Mouse (Mus musculus) midbrain, postnatal 0 days (tissue): ENCODE results near the gene Olfr175-ps1. TPM values are rescaled to one million over a fixed set of nuclear protein-coding genes. Genes with fewer than 3 reads are reported as not detected.

Source experiments
- ATAC-seq: fragments of 200-750 bp; cut with Nextera tagmentation; 2 replicates; pipeline ENCODE4 v1.8.0; 2017; ENCODE audit warnings: moderate number of reproducible peaks, mild to moderate bottlenecking, moderate TSS enrichment, moderate library complexity; ENCODE audit not compliant: low FRiP score
- DNase-seq: peaks from one replicate; pipeline ENCODE4 v3.0.0-alpha.2; 2015; ENCODE audit warnings: low spot score
- H3K27ac ChIP-seq: fragments of 300-500 bp; sonication (generic); 2 replicates; pipeline ENCODE4 v1.5.1; 2014; ENCODE audit warnings: low read depth, mild to moderate bottlenecking, low read length, mixed read lengths
- H3K27me3 ChIP-seq: fragments of 300-500 bp; sonication (generic); 2 replicates; pipeline ENCODE4 v1.6.1; 2014; ENCODE audit warnings: low read length, control low read depth, mixed read lengths; ENCODE audit not compliant: insufficient read depth
- H3K36me3 ChIP-seq: fragments of 300-500 bp; sonication (generic); 2 replicates; pipeline ENCODE4 v1.6.1; 2014; ENCODE audit warnings: low read length, control low read depth, mixed read lengths; ENCODE audit not compliant: insufficient read depth
- H3K4me1 ChIP-seq: fragments of 300-500 bp; sonication (generic); 2 replicates; pipeline ENCODE4 v1.6.1; 2014; ENCODE audit warnings: mild to moderate bottlenecking, control low read depth, antibody characterized with exemption, low read length, mixed read lengths; ENCODE audit not compliant: insufficient read depth
- H3K4me2 ChIP-seq: fragments of 300-500 bp; sonication (generic); 2 replicates; pipeline ENCODE4 v1.6.1; 2014; ENCODE audit warnings: low read depth, mild to moderate bottlenecking, low read length, mixed read lengths; ENCODE audit not compliant: poor library complexity, severe bottlenecking
- H3K4me3 ChIP-seq: fragments of 300-500 bp; sonication (generic); 2 replicates; pipeline ENCODE4 v1.5.1; 2014; ENCODE audit warnings: low read depth, mild to moderate bottlenecking, low read length, moderate library complexity
- H3K9ac ChIP-seq: fragments of 300-500 bp; sonication (generic); replicated peaks from 2 replicates; pipeline ENCODE4 v1.6.1; 2014; ENCODE audit warnings: mild to moderate bottlenecking, low read length, moderate library complexity, mixed read lengths; ENCODE audit not compliant: poor library complexity, severe bottlenecking
- H3K9me3 ChIP-seq: fragments of 300-500 bp; sonication (generic); 2 replicates; pipeline ENCODE4 v1.6.1; 2016; ENCODE audit warnings: low read length, control low read depth
- CTCF ChIP-seq: IDR thresholded peaks from 2 replicates; pipeline ENCODE4 v1.5.1; 2016; ENCODE audit warnings: antibody characterized with exemption, mild to moderate bottlenecking
- WGBS: fragments of 180-500 bp; shearing (Covaris S2); extraction: QIAGEN DNeasy Blood & Tissue Kit; methylation state at CpG from one replicate; pipeline ENCODE4 v1.1.7; 2014; 5-methylcytosine and 5-hydroxymethylcytosine counted together
- polyA plus RNA-seq: library from polyadenylated mRNA; unstranded; fragments of >200 nt; fragmentation: Nextera tagmentation; extraction: Ambion mirVana; gene quantifications from 2 replicates; pipeline ENCODE4 v1.2.1, GENCODE M21; 2015
- total RNA-seq: library from RNA; depleted of rRNA; stranded (reverse); fragments of >200 nt; gene quantifications from 2 replicates; pipeline ENCODE4 v1.2.3, GENCODE M21; 2014; rRNA removed

Gene Olfr175-ps1
- total RNA-seq: not detected in 2 replicates
- polyA plus RNA-seq: not detected in 2 replicates

DNA sequence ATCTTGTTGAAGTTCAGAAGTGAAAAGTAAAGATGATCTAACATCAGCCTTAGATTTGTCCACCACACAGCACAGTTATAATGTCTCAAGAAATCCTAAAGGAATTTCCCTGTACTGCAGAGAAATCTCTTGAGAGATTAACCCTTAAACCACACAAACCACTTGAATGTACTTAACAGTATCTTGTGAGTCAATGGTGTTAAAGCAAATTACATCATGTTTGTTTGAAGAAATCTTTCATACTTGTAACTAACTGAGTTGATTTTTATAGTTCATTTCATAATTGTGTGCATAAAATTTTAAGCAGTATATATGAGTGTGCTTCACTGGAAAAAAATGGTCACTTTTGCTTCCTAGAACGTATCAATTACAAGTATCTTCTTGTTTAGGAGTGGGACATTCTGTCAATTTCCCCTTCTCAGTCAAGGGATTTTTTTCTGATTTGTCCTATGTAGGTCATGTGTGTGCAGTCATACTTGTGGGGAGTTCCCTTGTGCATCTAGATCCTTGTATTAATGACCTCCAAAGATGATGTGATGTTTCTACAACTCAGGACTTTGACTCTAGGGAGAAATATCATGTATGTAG is at the start of gene Olfr175-ps1:
Olfr175-ps1 (minus strand) TSS at position 51 of the 588 bp plus-strand sequence.
- ATAC-seq: no peak
- Histone ChIP-seq H3K9ac (no peak within 1 kb of the TSS), H3K4me2 (no peak within 1 kb of the TSS), H3K36me3 (no peaks in the 10 kb centered on the region), H3K27ac (no peak within 1 kb of the TSS), H3K27me3 (no peaks in the 10 kb centered on the region), H3K9me3 (no peaks in the 10 kb centered on the region), H3K4me3 (no peak within 1 kb of the TSS), H3K4me1 (no peaks in the 10 kb centered on the region)
- no peak for DNase-seq
- WGBS: 82% methylated on average over 1 of the region's 1 CpGs
- no peak for TF ChIP-seq CTCF

DNA sequence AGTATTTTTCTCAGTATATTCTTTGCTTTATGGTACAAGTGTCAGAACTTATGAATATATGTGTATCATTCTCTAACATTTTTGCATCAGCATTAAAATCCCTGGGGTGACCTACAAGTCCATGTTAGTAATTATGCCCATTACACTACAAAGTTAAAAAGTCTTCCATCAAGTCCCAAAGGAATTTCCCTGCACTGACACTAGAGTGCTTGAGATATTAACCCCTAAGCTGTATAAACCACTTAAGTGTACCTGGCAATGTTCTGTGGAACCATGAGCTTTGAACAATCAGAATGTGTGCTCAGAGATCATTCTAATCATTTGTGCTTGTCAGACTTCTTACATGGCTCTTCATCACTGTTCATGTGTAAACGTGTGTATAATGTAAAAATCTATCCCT is 48.1 kb upstream of the Olfr175-ps1 start, which contains the start of gene Olfr177:
Olfr177 (minus strand) TSS at position 101 of the 400 bp plus-strand sequence.
- H3K27ac ChIP-seq: no peak within 1 kb of the TSS
- no peak within 1 kb of the TSS for H3K4me3 ChIP-seq
- H3K9ac ChIP-seq: no peak within 1 kb of the TSS
- H3K4me1 ChIP-seq: no peaks in the 10 kb centered on the region
- H3K4me2 ChIP-seq: no peak within 1 kb of the TSS
- H3K36me3 ChIP-seq: no peaks in the 10 kb centered on the region
- no peaks in the 10 kb centered on the region for H3K9me3 ChIP-seq
- no peak for DNase-seq
- no peak for TF ChIP-seq CTCF
- no peak for ATAC-seq
- H3K27me3 ChIP-seq: no peaks in the 10 kb centered on the region
- whole genome bisulfite sequencing: 64% methylated on average over 1 of the region's 1 CpGs

DNA sequence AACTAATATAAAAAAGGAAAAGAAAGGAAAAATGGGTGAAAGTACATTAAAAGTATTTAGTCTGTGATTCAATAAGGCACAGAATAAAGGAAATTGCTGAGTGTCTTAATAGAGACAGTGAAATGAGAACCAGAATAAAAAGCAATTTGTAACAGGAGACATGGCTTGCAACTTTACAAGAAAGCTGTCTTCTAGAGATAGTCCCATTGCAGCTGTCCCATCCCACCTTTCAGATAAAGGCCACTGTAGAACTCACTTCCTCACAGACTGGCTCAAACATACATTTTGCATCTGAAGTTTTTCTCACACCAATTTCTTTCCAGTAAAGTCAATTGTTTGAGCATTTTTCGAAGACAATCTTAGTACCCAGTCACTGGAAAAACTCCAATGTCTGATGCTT is 34.9 kb upstream of the Olfr175-ps1 start:
- ATAC-seq: no peak
- H3K4me3 ChIP-seq: no peak overlapping the region
- 72% methylated on average over 1 of the region's 1 CpGs for WGBS
- H3K4me2 ChIP-seq: no peak overlapping the region
- H3K9me3 ChIP-seq: no peaks in the 10 kb centered on the region
- no peaks in the 10 kb centered on the region for H3K27me3 ChIP-seq
- H3K9ac ChIP-seq: no peak overlapping the region
- H3K36me3 ChIP-seq: no peaks in the 10 kb centered on the region
- TF ChIP-seq CTCF: no peak
- H3K27ac ChIP-seq: no peak overlapping the region
- no peak for DNase-seq
- no peaks in the 10 kb centered on the region for H3K4me1 ChIP-seq

DNA sequence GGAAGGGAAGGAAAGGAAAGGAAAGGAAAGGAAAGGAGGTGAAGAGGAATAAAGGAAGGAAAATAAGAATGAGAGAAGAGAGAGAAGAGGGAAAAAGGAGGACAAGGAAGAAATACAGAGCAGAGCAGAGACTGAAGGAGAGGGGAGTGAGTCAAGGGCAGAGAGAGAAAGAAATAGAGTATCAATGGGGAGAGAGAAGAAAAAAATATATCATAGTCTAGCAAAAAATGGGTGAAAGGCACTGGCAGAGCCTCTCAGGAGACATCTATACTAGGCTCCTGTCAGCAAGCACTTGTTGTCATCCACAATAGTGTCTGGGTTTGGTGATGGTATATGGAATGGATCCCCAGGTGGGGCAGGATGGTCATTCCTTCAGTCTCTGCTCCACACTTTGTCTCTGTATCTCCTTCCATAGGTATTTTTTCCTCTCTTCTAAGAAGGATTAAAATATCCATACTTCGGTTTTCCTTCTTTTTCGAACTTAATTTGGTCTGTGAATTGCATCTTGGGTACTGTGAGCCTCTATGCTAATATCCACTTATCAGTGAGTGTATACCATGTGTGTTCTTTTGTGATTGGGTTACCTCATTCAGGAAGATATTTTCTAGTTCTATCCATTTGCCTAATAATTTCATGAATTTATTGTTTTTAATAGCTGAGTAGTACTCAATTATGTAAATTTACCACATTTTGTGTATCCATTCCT is 33.6 kb upstream of the Olfr175-ps1 start:
- Histone ChIP-seq H3K27ac (no peak overlapping the region), H3K4me1 (no peaks in the 10 kb centered on the region), H3K27me3 (no peaks in the 10 kb centered on the region), H3K4me2 (no peak overlapping the region), H3K9me3 (no peaks in the 10 kb centered on the region), H3K4me3 (no peak overlapping the region), H3K36me3 (no peaks in the 10 kb centered on the region), H3K9ac (no peak overlapping the region)
- DNase-seq: no peak
- ATAC-seq: no peak
- whole genome bisulfite sequencing: 91% methylated on average over 2 of the region's 2 CpGs
- no peak for TF ChIP-seq CTCF

DNA sequence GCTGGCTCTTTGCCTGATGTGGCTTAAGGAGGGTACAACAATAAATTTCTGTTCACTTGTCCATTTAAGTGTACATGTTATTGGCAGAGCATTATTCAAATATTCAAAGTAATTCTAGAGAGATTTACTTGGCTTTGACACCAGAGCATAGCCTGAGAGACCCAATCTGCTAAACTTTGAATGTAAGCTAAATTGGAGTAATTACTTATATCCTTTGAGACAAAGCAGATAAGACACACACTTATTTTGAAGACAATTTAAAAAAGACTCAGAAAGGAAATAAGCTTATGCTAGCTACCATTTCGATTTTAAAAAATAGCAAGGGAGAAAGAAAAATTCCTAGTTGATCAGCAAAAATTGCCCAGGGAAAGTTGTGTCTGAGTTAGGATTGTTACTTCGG is 26.4 kb downstream of the Olfr175-ps1 start, which contains the start of gene Olfr173:
Olfr173 (minus strand) TSS at position 101 of the 400 bp plus-strand sequence.
- H3K4me1 ChIP-seq: no peaks in the 10 kb centered on the region
- H3K4me3 ChIP-seq: no peak within 1 kb of the TSS
- H3K9me3 ChIP-seq: no peaks in the 10 kb centered on the region
- no peak for TF ChIP-seq CTCF
- no peak within 1 kb of the TSS for H3K4me2 ChIP-seq
- no peak within 1 kb of the TSS for H3K27ac ChIP-seq
- ATAC-seq (no peak), DNase-seq (no peak)
- H3K27me3 ChIP-seq: no peaks in the 10 kb centered on the region
- H3K9ac ChIP-seq: no peak within 1 kb of the TSS
- WGBS: 69% methylated on average over 2 of the region's 2 CpGs
- no peaks in the 10 kb centered on the region for H3K36me3 ChIP-seq

Other genes with a start within 250 kb of the Olfr175-ps1 start
- gene Gm813, start 209.8 kb downstream of the Olfr175-ps1 start, total RNA-seq: not detected in 2 replicates
- gene Gm813, start 209.8 kb downstream of the Olfr175-ps1 start, polyA plus RNA-seq: not detected in 2 replicates
- not detected in 2 replicates for gene E330017A01Rik, start 188.0 kb downstream of the Olfr175-ps1 start, total RNA-seq
- gene E330017A01Rik, start 188.0 kb downstream of the Olfr175-ps1 start, polyA plus RNA-seq: 0.14 TPM in 1 of 2 replicates, not detected in the other
- 14.9 and 15.9 TPM in 2 replicates for gene Cpox, start 156.5 kb downstream of the Olfr175-ps1 start, total RNA-seq
- gene Cpox, start 156.5 kb downstream of the Olfr175-ps1 start, polyA plus RNA-seq: 10.7 and 12.4 TPM in 2 replicates
- 0.11 and 2.1 TPM in 2 replicates for gene Gpr15, start 107.7 kb downstream of the Olfr175-ps1 start, total RNA-seq
- gene Gpr15, start 107.7 kb downstream of the Olfr175-ps1 start, polyA plus RNA-seq: not detected in 2 replicates
- 74.2 and 96.9 TPM in 2 replicates for gene Cldnd1, start 98.9 kb downstream of the Olfr175-ps1 start, total RNA-seq
- gene Cldnd1, start 98.9 kb downstream of the Olfr175-ps1 start, polyA plus RNA-seq: 156 and 174 TPM in 2 replicates
- not detected in 2 replicates for gene Olfr172, start 63.6 kb downstream of the Olfr175-ps1 start, total RNA-seq
- gene Olfr172, start 63.6 kb downstream of the Olfr175-ps1 start, polyA plus RNA-seq: not detected in 2 replicates
- gene Olfr173, start 26.5 kb downstream of the Olfr175-ps1 start, total RNA-seq: not detected in 2 replicates
- not detected in 2 replicates for gene Olfr173, start 26.5 kb downstream of the Olfr175-ps1 start, polyA plus RNA-seq
- not detected in 2 replicates for gene Olfr177, start 48.0 kb upstream of the Olfr175-ps1 start, total RNA-seq
- gene Olfr177, start 48.0 kb upstream of the Olfr175-ps1 start, polyA plus RNA-seq: not detected in 2 replicates
- gene Olfr178, start 65.3 kb upstream of the Olfr175-ps1 start, total RNA-seq: not detected in 2 replicates
- gene Olfr178, start 65.3 kb upstream of the Olfr175-ps1 start, polyA plus RNA-seq: not detected in 2 replicates
- not detected in 2 replicates for gene Olfr181, start 102.0 kb upstream of the Olfr175-ps1 start, total RNA-seq
- not detected in 2 replicates for gene Olfr181, start 102.0 kb upstream of the Olfr175-ps1 start, polyA plus RNA-seq
- not detected in 2 replicates for gene Olfr180, start 102.6 kb upstream of the Olfr175-ps1 start, total RNA-seq
- not detected in 2 replicates for gene Olfr180, start 102.6 kb upstream of the Olfr175-ps1 start, polyA plus RNA-seq
- gene Olfr183, start 168.6 kb upstream of the Olfr175-ps1 start, total RNA-seq: not detected in 2 replicates
- not detected in 2 replicates for gene Olfr183, start 168.6 kb upstream of the Olfr175-ps1 start, polyA plus RNA-seq
- gene Olfr186, start 203.5 kb upstream of the Olfr175-ps1 start, total RNA-seq: not detected in 2 replicates
- not detected in 2 replicates for gene Olfr186, start 203.5 kb upstream of the Olfr175-ps1 start, polyA plus RNA-seq
- not detected in 2 replicates for gene Olfr187, start 213.0 kb upstream of the Olfr175-ps1 start, total RNA-seq
- not detected in 2 replicates for gene Olfr187, start 213.0 kb upstream of the Olfr175-ps1 start, polyA plus RNA-seq